Mouse (Mus musculus): ENCODE measurements around the gene Rsbn1l.

Rsbn1l gene

DNA sequence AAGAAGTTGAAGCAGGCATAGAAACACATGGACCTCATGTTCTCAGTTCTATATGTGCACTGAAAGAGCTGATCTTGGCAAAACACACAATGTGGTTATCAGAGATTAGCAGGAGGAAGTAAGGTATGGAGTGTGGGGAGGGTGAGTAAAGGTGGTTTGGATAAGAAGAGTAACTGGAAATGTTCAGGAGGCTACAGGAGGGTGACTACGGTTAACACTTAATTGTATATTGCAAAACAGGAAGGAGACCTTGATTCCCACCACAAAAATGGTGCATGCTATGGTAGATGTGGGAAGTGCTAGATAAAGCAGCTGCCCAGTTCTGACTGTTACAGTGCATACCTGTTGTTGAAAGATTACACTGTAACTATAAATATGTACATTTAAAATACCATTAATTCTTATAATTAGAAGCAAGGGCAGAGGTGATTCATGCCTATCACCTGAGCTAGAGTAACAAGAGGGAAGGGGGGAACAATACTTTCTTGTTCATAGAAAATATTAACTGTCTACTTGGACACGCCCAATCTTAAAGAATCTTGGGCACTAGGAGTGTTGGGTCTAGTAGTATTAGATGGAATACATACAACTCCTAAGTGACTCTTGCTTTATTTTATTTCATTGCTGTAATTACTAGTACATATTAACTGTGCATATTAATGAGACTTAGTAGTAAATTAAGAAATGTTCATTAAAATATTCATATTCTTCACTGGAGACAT is 58.6 kb downstream of the Rsbn1l start:
- no peak for DNase-seq

DNA sequence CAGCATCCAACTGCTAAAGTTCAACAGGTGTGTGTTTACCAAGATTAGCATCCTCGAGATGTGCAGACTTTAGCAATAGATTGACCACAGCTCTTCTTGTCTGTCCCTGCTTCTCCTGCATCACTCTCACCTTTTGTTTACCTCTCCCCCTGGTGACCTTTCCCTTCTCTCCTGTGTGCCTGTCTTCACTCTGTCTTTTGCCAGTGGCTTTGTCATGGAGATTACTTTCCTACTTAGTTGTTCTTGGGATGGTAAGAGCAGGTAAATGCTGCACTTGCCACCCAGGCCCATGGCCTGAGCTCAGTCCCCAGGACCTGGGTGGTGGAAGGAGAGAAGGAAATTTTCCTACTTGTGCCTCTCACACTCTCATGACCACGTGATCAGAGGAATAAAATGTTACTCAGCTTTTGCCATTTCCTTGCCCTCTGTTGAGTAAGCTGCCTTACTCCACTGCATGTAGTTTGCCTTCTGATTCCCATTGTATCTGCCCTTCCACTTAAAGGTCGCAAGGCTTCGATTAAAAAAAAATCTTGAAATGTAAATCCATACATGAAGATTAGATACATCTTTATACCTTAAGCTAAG is 72.1 kb downstream of the Rsbn1l start:
- DNase-seq = no peak

DNA sequence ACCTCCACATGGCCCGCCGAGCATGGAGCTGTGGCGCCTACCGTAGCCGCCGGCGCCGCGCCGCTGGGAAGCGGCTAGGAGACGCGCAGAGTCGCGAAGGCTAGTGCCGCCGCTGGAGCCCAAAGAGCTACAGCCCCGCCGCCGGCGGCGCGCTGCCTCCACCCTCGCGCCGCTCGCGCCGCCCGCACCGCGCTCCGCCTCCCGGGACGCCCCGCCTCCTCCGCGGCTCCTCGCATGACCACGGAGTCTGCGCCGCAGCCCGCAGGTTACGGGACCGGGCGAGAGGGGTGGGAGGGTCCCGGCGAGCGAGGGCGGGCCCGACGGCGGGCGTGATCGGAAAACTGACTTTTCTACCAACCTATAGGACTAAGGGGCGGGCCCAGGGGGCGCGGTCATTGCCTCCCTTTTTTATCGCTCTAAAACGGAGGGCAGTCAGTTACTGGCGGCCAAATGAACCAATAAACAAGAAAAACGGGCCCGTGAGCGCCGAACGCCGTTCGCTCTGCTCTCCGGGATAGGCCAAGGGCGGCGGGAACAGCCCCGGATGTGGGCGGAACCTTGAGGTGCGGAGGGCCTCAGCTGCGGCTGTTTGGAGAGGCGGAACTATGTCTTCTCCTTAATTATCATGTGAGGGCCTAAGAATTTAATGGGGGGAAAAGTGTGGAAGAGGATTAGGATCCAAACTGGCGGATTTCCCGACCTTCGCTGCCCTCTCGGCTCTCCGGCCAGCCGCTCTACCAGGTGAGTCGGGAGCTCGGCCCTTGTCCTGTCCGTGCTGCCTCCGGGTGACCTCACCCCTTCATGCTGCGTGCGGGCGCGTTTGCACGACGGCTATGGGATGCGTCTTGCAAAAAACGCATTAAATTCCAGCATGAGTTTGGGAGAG is 74.0 kb downstream of the Rsbn1l start, which contains the start of the genes Phtf2 and Tmem60:
Gene Phtf2 (minus strand): TSS at position 210 of the 886 bp plus-strand sequence.
Gene Tmem60 (plus strand): TSS at position 277 of the 886 bp plus-strand sequence.
- DNase-seq = peak; percentile 99

DNA sequence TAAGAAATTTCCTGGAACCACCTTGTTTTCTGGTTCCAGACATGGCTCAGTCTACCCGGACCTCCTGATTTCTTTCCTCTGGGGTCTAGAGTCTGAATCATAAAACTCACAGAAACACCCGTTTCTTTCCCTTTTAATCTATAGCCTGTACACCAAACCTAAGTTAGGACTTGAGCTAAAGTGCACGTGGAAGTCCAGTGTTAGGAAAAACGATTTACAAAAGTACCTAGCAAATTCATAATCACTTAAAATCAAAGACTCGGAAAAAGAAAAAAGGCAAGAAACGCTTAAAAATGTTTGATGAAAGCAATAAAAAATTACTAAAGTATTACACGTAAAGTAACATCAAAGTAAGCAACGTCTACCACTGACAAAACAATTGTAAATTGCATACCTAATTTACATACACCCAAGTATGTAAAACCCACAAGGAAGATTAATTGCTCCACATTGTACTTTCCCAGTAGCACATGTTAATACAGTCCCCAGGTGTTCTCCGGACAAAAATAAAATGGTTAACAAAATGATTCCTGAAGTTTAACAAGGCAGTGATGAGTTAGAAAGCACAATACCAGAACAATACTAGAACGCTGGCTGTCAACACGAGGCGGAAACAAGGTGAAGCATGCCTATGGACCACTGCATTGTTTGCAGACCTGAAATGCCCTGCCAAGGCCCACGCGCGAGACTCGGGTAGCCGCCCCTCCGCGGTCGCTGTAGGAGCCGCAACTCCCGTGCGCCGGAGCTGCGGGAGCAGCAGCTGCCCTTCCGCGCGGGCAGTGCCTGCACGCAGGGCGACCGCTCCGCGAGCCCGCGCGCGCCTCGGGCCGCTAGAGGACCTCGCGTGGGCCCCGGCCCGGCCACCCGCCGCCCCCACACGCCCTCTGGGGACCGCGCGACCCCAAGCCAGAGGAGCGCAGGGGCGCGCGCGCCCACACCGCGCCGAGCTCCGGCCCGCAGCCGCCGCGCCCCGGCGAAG is 75.1 kb downstream of the Rsbn1l start:
- peak; percentile 63 to 76 for DNase-seq

DNA sequence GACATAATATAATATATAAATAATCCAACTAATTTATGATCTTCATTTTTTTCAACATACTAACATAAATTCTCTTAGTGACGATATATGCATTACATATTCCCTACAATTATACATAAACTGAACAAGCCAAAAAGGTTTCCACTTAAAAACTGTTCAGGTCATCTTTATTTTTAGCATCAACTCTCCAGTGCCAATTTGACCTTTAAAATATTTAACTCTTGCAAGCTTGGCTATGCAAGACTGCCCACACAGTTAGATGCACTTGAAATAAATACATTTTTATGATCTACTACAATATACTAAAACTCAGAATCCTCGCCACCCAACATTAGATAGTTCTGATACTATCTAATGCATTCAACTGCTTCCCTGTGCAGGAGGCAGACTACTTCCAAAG is 75.8 kb downstream of the Rsbn1l start:
- no peak for DNase-seq

DNA sequence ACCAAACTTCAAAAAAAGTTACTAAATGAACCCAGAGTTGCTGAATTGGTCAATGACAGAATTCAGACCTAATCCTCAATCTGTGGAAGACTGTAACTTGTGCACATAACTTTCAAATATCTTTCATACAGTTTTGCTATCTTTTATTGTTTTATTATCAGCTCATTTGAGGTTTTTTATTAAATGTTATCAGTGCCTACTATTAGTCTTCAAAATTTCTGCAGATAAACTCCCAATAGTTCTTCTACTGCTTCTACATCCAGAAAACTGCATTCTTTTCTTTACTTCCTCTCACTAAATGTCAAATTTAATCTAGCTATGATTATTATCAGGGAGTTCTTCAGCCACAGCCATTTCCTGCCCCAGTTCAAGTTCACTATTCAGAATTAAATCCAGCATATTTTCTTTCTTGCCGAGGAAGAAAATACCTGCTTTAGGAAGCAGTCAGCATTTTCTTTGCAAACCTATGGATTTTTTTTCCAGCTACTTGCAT is 79.2 kb downstream of the Rsbn1l start:
- no peak for DNase-seq

DNA sequence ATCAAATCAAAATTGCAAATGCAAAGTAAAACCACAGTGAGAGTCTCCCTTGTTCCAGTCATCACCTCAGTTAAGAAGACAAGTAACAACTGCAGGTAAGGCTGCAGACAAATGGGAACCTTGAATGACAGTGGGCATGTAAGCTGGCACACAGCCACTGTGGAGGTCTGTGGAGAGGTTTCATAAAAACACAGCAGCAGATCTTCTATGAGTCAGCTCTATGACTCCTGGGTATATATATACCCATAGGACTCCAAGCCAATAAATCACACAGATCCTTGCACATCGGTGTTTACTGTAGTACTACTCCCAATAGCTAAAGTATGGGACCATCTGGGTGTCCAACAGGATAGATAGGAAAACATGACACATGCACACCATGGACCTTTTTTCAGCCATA is 83.1 kb downstream of the Rsbn1l start:
- no peak for DNase-seq

DNA sequence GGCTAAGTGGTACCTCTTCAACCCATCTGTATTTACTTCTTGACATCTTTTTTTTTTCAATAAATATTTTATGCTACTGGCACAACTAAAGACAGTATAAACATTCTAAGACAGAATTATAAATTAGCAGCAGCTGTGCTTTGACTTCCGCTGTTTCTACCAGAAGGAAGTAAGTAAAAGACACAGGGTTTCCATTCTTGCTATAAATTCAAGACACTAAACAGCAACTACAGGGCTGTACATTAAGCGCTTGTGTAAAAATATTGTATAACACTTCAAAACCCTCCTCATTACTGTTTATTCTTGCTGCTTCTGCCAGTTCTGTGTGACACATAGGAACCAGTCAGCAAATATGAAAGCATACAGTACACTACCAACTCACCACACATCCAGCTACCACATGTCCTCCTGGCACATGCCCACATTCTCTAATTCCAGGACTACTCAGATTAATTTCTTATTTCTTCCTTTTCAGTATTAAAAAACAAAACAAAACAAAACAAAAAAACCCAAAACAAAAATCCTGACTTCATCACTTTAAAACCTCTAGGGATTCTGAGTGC is 90.9 kb downstream of the Rsbn1l start:
- no peak for DNase-seq

DNA sequence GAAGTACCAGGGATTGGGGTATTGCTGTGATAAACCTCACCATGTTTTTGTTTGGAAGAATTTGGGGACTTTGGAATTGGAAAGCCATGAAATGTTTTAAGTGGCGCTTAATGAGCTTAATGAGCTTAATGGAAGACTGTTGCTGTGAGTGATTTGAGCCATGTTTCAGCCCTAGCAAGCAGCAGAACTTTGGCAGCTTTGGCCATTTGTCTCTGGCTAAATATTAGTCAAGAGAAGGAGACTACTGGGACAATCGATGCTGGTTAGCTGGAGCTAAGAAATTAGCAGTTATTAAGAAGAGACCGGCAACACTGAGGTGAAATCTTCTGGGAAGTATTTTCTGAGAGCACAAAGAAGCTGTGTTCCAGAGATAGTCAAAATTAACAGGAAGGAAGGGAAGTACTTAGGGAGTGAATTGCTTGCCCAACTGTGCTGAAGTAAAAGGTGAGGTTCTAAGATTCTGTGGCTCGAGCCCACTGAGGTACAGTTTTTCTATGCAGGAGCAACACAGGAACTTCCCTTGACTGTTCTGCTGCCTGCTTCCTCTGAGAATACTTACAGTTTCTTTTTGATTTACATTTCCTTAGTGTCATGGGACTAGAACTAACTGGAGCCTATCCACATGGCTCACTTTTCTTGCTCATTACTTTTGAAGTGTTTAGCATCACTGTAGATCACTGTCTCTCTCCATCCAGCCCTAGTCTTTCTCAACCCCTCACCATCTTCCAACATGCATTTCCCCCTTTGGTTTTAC is 91.8 kb downstream of the Rsbn1l start:
- DNase-seq = no peak

DNA sequence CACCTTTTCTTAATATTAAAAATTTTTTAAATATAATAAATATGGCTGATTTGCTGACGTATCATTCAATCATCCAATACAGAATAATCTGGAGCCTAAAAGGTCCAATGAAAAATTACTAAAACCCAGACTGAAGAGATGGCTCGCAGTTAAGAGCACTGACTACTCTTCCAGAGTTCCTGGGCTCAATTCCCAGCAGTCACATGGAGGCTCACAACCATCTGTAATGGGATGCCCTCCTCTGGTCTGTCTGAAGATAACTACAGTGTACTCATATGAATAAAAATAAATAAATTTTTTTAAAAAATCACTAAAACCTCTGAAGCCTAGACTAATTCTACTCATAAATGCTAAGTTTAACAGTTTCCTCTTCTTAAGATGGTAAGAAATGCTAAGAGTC is 94.3 kb downstream of the Rsbn1l start:
- DNase-seq = no peak

DNA sequence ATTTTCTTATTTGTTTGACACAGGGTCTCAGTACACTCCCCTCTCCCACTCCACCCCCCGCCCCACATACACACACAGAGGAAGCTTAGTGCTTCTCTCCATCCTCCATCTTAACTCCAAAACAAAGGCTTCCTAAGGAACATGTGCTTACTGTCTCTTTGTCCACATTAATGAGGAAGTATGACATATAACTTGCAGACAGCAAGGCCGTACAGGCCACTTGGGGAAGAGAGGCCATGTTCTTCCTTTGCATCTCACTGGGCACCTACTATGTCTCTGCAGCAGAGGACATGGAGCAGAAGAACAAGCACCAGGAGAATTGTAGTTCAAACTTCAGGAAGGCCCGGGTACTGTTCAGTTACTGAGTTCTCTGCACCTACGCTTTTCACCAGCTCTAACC is 95.6 kb downstream of the Rsbn1l start:
- DNase-seq = no peak

DNA sequence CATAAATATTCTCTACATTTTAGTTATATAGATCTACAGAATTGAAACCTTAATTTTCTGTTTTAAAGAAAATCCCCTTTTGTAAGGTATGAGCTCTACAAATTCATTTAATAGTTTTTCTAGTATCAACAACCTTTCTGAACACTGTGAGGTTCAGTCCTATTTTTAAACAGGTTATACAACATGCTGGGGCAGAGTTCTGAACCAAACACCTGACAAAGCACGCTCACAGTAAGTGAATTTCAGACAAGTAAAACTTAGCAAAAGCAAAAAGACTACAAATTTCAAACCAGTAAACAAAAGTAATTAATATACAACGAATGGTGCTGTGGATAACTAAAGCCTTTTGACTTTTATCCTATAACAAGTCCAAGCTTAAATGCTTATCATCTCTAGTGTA is 97.8 kb downstream of the Rsbn1l start:
- no peak for DNase-seq

DNA sequence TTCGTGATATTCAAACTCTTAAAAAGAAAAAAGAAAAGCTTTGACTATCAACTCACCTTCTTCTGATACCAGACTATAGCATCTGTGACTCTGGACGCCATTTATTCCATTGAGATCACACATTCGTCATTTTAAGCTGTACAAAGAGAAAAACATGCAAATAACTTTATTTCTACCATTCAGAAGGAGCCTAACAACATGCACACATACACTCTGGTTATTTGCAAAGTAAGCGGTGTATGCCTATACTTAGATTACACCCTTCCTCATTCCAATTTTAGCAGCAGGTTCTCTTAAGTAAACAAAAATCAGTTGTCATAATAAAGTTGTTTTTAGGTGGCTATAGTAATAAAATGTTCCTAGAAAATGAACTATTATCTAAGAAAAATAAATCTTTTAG is 101.1 kb downstream of the Rsbn1l start:
- no peak for DNase-seq

DNA sequence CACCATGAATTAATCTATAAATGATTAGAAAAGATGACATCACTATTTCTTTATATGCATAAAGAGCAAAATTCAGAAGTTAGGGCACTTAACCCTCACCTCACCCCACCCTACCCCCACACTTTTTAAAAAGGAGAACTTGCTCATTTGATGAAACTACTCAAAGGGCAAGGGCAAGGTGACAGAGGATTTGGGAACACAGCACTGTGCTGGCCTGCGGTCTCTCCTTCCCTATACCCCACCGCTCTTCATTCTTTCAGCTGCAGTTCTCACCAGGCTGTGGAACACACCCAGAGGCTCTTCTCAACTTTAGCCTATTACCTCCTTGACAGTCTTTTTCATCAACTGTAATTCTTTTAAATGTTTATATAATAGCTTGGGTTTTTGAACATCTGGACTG is 109.2 kb downstream of the Rsbn1l start:
- no peak for DNase-seq

DNA sequence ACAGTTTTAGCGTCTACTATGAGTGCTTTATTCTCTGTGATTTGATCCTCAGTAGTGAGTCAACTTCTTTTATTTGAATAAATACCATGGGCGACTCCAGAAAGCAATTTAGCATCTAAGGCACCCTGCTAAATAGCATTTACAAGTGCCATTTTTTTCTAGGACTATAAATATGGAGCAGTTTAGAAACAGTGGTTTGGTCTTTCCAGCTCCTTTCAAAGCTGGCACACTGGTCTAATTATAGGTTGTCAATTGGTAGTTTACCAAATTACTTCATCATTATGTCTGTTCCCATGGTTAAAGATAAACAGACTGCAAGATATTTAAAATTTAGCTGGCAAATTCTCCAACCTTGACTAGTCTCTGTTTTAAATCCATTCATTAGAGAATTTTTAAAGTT is 112.4 kb downstream of the Rsbn1l start:
- DNase-seq = no peak

DNA sequence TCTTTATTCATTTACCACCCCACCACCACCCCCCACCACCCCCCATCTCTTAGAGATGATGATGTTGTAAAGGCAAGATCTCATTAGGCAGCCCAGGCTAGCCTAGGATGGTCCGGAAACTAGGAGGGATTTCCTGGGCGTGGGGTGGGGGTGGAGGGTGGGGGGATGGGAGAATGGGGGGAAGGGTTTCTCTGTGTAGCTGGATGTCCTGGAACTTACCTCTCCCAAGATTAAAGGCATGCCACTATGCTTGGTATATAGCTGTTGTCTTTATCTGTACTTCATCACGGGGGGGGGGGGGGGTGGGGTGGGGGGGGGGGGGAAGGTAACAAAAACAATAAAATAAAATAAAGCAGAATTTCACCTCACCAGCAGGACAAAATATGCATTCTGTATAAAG is 112.8 kb downstream of the Rsbn1l start:
- no peak for DNase-seq

Data from kidney, postnatal 4 days (tissue).